Mouse (Mus musculus): ENCODE results near the gene Agl.
"Not testable (repeated sequence)": the region's sequence is repeated elsewhere in the genome, so short reads cannot be mapped to it uniquely, and the experiment has no call there.

The Agl gene

DNA sequence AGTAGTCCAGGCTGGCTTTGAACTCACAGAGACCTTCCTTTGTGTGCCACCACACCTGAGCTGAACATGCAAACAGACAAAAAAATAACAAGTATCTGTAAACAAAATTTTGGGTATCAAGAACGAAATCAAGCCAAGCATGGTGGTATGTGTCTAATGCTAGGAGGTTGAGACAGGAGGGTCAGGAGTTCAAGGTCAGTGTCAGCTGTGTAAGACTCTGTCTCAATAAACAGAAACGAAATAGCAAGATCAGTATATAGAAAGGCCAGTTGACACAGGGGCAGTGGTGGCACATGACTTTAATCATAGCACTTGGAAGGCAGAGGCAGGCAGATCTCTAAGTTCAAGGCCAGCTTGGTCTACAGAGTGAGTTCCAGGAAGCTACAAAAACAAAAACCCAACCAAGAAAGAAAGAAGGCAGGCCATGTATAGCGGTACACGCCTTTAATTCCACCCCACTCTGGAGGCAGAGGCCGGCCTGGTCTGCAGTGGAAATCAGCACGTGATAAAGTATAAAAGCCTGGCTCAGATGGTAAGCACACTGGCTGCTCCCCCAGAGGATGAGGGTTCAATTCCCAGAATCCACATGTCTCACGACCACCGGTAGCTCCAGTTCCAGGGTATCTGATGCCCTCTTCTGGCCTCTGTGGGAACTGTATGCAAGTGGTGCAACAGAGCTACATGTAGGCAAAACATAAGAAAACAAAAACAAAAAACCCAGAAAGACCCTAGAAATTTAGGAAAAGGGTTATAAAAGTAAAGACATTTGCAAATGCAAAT, 59.4 kb downstream of the Agl start:
- peak; percentile 42 to 49 for DNase-seq (ENCODE audit: low spot score in 2 of 2)

DNA sequence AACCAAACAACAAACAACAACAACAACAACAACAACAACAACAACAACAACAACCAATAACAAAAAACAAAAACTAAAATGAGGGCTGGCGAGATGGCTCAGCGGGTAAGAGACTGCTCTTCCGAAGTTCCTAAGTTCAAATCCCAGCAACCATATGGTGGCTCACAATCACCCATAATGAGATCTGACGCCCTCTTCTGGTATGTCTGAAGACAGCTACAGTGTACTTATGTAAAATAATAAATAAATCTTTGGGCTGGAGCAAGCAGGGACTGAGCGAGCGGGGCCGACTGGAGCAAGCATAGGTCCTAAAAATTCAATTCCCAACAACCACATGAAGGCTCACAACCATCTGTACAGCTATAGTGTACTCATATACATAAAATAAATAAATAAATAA, 60.3 kb downstream of the Agl start:
- DNase-seq (ENCODE audit: low spot score in 2 of 2) = not testable (repeated sequence)

DNA sequence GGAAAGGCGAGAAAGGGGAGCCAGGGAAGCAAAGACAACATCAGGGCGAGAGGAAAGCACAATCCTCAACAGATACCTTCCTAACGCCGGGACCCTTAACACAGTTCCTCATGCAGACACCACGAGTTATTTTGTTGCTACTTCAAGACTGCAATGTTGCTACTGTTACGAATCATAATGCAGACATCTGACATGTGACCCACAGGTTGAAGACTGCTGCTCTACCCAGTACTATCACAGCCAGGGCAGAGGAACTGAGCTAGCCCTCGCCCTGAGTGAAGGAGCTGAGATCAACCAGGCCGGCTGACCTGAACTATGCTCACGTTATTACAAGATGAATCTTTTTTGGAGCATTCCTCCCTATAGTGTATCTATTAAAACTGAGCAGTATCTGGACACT, 67.0 kb downstream of the Agl start:
- no peak for DNase-seq (ENCODE audit: low spot score in 2 of 2)

DNA sequence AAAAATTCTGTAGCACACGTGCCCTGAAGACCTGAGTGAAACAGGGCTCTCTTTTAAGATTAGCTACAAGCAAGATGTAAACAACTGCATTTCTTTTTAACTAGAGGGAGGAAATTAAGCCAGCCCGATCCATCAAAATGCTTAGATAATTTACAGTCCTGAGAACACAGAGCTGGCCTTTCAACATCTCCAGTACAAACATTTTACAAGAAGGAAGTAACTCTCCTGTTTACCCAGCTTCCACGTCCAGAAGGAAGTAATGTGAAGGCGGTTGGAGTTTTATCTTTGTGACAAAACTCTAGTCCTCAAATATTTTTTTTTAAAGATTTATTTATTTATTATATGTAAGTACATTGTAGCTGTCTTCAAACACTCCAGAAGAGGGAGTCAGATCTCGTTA, 67.9 kb downstream of the Agl start:
- no peak for DNase-seq (ENCODE audit: low spot score in 2 of 2)

DNA sequence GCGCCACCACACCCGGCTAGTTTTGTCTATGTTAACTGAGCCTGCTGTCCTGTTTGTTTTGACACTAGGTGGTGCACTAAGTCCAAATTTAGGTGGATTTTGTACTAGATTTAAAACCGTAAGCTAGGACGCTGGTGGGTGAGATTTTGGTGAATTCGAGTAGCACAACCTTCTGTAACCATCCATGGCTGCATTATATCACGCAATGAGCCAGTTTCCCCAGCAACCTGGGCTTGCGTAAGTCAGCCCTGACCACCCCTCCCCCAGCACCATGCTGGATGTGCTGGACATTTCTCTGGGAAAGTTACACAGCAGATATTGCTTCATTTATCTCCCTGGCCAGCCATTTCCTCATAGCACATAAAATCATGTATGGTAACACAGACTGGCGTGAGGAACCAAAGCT, 70.6 kb downstream of the Agl start:
- no peak for DNase-seq (ENCODE audit: low spot score in 2 of 2)

DNA sequence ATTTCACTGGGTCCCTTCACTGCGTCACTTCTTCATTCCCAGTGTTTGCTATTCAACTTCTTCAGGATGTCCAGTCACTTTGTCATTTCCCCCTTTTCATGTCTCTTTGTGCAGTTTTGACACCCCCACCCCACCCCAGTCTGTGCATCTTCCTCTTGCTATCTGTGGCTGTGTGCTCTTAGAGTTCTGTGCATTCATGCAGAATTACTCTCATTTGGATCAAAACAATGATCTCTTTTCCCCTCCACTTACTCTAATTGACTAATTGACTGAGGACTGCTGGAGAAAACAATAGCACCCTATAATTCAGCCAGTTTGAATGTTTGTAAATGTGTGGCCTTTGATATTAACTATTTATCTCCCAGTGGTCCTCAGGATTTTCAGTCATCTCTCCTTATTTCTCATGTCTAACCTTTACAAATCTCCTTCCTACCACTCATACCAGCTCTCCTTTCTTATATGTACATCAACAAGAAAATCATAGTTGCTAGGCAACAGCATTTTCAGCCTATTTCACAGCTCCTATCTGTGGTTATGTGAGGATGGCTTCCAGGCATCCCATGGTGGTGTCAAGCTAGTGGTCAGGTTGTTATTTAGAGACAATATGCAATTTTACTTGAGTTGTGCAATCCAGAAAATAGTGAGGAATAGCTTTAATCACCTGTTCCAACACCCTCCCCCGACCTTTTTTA, 78.3 kb downstream of the Agl start:
- no peak for DNase-seq (ENCODE audit: low spot score in 2 of 2)

DNA sequence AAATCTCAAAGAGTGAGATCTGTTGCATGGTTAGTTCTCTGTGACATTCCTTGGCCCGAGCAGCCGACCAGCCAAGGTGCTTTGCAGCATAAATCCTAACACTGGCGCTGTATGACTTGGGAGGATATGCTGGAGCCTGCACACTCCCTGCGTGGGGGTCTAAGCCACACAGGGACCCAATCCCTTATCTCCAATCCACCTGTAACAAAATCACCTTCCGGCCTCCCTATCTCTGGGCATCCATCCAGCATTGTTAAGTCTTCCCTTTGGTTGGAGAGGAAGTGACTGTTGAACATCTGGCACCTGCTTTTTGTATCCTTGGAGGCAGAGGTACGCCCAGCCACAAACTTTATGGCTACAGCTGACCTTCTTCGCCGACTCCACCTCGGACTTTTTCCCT, 81.2 kb downstream of the Agl start:
- DNase-seq (ENCODE audit: low spot score in 2 of 2) = no peak

DNA sequence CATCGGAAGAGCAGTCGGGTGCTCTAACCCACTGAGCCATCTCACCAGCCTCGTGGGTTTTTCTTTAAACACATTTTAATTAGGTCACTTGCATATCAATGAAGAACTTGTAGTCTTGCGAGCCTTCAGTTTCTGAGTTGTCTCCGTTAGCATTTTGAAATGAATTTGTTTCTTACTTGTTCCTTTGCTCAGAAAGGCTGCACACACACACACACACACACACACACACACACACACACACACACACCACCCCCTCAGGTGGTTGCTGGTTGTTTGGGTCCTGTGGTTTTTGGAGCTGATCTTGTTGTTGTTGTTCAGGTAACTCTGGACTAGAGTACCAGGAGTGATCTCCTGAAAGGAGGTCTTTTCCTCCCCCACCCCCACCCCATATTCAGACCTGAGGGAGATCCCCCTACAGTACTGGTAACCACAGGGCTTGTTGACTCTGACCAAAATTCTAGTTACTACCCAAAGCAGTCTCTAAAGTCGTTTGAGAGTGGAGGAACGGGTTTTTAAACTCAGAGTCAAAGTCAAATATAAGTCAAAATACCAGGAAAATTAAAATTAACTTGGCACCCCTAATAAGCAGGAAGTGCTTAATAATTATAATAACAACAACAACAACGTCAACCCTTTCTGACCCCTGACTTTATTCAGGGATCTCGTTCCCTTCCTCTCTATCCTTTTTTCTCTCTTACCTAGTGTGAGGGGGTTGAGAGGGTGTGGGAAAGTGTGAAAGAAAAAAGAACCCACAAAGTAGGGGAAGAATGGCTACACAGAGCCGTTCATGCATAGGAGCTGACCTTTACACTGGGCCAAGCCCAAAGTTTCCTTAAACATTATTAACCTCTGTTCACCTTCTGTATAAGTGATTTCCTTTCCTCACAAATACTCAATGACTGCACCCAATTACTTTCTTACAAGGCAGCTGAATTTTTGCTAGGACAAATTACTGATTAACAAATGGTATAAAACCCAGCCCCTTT, 84.2 kb downstream of the Agl start:
- no peak for DNase-seq (ENCODE audit: low spot score in 2 of 2)

DNA sequence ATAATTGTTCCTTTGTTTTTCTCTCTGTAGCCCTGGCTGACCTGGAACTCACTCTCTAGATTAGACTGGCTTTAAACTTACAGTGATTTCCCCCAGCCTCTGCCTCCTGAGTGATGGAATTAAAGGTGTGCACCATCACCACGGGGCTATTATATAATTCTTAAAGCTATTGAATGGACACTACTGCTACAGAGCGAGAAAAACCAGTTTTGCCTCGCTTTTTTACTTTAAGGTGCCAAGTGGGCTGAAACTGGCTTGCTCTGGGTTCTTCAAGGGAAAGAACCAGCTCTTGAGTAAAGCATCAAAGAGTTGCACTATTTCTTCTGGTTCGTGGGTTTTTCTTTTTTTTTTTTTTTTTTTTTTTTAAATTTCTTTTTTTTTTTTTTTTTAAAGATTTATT, 85.0 kb downstream of the Agl start:
- DNase-seq (ENCODE audit: low spot score in 2 of 2) = no peak

DNA sequence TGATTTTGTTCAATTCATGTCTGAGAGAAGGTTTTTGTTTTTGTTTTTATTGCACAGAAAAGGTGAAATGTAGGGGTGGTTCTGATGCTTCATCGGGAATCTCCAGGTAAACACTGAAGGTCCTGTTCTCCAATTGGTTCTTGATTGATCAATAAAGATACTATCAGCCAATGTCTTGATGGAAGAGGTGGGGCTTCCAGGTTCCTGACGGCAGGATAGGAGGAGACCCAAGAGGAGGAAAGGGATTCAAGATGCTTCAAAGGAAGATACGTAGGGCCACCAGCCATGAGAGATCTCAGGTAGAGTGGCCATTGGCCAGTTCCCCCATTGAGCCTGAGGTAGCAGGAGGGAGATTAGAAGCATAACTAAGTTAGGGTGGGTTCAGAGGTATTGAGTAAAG, 89.0 kb downstream of the Agl start:
- no peak for DNase-seq (ENCODE audit: low spot score in 2 of 2)

DNA sequence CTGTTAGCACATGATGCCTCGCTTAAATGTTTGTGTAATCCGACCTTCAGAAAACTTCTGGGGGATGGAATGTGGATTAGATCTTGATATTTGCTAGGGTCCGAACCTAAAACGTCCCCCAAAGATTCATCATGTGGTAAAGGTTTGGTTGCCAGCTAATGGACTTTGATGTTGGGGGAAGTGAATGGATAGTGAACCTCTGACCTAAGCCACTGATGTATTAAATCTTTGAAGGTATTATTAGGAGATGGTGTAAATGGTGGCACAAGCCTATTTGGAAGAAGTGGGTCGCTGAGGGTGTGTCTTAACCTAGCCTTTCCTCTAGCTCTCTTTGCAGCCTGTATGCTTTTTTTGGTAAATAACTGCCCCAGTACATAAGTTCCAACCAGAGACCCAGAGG, 94.9 kb downstream of the Agl start:
- DNase-seq (ENCODE audit: low spot score in 2 of 2) = no peak

DNA sequence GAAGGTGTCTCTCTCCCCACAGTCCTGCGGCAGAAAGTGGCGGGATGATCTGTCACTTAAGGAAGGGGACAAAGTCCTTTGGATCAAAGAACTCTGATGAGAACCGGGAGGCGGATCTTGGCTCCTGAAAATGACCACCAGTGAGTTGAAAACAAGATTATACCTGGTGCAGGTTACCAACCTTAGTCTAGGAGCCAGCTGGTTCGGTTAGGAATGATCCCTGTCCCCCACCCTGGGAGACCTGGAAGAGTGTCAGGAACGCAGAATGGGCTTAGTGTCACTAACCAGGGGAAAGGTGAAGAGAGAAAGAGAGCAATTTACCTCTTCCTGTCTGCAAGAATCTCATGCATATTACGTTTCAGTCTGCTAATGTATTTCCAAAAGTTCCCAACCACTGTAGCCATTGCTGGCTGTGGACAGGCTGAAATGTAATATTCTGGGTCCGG, 95.5 kb downstream of the Agl start, which contains the start of gene Slc35a3:
TSS of gene Slc35a3 (minus strand) at position 396 of the 446 bp plus-strand sequence.
- no peak for DNase-seq (ENCODE audit: low spot score in 2 of 2)

DNA sequence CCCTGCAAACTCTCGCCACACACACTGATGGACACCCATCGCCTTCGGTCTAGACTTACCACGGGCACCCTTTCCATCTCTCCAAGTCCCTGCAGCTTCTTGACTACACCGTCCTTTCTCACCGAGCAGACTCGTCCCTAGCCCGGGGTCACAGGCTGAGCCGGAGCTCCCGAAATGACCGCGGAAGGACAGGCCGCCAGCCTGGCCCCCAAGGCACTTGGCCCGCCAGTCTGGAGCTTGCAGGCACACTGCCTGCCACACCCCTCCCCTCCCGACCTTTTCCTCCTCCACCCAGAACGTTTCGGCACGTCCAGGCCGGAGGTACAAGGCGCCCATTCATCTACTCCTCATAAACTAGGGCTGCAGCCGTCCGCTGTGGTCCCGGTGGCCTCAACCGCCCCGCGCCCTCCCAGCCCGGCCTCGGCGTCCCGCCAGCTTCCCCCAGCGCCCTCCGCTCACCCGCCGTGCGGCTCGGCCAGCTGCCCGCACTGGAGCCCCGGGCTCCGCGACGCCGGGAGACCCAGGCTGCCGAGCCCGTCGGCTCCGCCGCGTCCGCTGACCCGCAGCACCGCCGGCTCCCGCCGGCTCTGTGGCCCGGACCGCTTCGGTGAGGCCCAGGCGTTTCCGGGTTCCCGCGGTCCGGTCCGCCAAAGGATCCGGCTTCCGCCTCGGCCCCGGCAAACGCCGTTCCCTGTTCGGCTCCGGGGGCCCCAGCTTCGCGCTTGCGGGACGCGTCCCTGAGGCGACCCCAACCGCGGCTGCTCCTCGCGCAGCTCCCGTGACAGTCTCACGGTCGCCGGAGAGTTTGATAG, 96.1 kb downstream of the Agl start:
- peak; percentile 78 to 80 for DNase-seq (ENCODE audit: low spot score in 2 of 2)

DNA sequence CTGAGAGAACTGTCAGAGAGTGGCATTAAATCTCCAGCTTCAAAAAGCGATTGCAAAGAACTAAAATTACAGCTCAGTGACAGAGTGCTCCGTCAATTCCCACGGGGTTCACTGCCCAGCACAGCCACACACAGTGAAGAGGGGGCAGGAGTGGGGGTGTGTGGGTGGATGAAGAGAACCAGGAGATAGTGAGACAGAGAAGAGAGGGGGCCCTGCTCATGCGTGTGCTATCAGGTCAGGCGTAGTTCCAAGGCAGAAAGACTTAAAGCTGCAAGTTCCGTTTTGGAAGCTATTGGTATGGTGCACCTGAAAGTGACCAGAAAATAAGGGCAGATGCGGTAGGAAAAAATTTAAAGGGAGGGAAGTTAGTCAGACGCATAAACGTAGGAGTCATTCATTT, 97.0 kb downstream of the Agl start:
- DNase-seq (ENCODE audit: low spot score in 2 of 2) = no peak

DNA sequence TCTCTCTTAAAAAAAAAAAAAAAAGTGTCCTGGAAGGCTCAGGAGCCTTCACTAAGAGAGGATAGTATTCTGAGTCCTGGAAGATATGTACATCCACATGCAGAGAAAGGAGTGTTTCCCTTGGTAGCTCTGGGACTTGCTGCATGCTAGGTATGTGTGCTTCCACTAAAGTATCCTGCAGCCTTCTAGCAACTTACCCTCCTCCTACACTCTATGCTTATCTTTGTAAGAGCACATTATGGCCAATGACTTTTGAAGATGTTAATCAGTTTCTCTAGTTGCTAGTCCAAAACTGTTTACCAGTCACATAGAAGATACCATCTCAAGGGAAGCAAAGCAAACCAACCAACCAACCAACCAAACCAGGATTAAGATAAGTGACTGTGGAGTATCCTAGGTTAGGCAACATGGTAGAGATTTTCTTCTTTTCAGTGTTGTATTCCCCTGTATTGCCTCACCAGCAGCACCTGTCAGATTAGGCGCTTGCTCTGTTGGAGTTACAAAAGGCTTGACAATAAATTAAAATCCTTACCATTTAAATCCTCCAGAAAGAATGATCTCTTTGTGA, 102.2 kb downstream of the Agl start:
- no peak for DNase-seq (ENCODE audit: low spot score in 2 of 2)

DNA sequence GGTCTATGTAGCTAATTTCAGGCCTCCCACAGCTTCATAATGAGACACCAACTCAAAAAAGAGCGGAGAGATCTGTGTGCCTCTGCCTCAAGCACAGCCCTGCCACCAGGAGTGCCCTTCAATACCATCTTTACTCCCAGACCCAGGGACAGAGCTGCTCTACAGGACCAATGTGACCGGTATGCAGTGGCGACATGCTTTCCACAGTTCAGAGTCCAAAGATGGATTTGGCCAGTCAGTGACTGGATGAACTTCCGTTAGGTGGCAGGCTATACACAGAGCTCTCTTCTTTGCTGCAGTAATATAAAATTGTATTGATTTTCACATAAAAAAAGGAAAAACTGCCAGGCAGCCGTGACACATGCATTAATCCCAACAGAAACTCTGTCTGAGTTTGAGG, 104.1 kb downstream of the Agl start:
- DNase-seq (ENCODE audit: low spot score in 2 of 2) = no peak

DNA sequence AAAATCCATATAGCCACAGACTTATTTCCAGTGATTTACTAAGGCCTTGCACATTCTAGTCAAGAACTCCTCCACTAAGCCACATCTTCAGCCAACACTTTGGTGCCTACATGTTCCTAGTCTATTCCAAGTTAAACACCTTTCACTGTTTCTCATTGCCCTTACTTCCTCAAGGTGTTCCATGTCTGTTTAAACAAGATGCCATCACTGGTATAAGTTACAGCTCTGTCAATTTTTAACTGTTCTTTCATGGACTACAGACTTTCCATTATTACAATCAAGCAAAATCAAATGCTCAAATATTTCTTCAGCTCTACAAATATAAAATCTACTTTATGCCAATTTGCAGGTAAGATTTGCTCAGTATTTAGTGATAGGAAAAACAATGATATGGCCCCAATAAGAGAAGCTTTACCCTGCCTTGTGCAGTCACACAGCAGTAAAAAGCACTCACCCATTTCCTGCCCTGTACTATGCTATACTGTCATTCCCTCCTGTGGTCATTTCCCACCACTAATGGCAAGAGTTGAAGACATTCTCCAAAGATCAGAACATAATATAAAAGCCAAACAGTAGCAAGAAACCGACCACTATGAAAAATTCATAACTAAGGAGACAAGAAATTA, 105.2 kb downstream of the Agl start:
- no peak for DNase-seq (ENCODE audit: low spot score in 2 of 2)

DNA sequence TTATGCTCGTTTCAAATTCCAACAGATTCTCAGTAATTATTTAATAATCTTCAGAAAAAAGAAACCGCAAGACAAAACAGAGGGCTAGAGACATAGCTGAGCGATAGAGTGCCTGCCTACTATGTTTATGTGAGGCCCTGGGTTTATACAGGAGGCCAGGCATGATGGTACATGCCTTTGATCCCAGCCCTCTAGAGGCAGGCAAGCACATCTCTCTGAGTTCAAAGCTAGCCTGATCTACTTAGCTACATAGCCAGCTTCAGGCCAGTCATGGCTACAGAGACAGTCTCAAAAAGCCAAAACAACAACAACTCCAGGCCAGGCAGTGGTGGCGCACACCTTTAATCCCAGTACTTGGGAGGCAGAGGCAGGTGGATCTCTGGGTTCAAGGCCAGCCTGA, 106.4 kb downstream of the Agl start:
- DNase-seq (ENCODE audit: low spot score in 2 of 2) = no peak

DNA sequence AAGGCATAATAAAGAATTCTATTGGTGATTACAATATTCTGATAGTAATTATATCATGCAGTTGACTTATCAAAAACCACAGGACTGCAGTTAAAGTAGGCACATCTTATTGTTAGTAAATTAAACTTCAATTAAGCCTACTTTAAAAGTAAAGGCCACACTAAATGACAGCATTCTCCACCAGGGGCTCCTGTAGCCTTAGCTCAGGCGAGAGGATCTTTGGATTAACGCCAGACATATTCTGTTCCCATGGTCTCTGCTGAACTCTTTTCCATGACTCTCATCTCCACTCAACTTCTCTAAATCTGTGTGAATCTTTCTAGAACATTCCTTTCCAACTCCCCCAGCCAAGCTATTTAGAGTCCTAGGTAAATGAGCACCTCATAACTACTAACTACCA, 109.2 kb downstream of the Agl start:
- no peak for DNase-seq (ENCODE audit: low spot score in 2 of 2)

DNA sequence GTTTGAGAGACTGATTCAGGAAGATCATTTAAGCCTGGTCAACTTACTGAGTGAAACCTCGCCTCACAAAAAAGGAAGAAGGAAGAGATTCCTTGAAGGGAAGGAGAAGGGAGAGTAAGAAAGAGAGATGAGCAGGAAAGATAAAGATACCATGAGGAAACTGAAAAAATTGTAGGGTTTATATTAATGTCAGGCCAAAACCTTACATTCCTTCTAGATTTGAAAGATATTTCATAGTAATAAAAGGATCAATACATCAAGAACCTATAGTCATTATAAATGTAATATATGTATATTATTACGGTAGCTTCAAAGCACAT, 112.3 kb downstream of the Agl start:
- no peak for DNase-seq (ENCODE audit: low spot score in 2 of 2)
